Mouse (Mus musculus) small intestine, adult 2 months (tissue): ENCODE results near the gene Irf9. TPM values are rescaled to one million over a fixed set of nuclear protein-coding genes. Genes with fewer than 3 reads are reported as not detected.
A peak's percentile ranks its signal among the peaks of the same experiment; 100 is the strongest.

Experiments
- H3K27ac ChIP-seq: fragments of 200-500 bp; 2 replicates; pipeline ENCODE4 v1.5.1; 2012; ENCODE audit warnings: low read depth, low read length, control low read depth, inconsistent platforms; ENCODE audit not compliant: insufficient read depth
- H3K27me3 ChIP-seq: fragments of 200-500 bp; 2 replicates; pipeline ENCODE4 v1.6.1; 2012; ENCODE audit warnings: mild to moderate bottlenecking, moderate library complexity, low read length, inconsistent platforms; ENCODE audit not compliant: control insufficient read depth, insufficient read depth
- H3K36me3 ChIP-seq: fragments of 200-500 bp; 2 replicates; pipeline ENCODE4 v1.6.1; 2012; ENCODE audit warnings: mild to moderate bottlenecking, low read length, control low read depth, inconsistent platforms; ENCODE audit not compliant: control insufficient read depth, insufficient read depth
- H3K4me1 ChIP-seq: fragments of 200-500 bp; 2 replicates; pipeline ENCODE4 v1.6.1; 2012; ENCODE audit warnings: low read length, inconsistent platforms, mixed read lengths; ENCODE audit not compliant: control insufficient read depth, insufficient read depth, insufficient read length
- H3K4me3 ChIP-seq: fragments of 200-500 bp; 2 replicates; pipeline ENCODE4 v1.5.1; 2012; ENCODE audit warnings: low read depth, mild to moderate bottlenecking, control low read depth, inconsistent platforms, low read length, moderate library complexity
- CTCF ChIP-seq: fragments of 200-500 bp; IDR thresholded peaks from 2 replicates; pipeline ENCODE4 v1.5.1; 2012; ENCODE audit warnings: low read depth, mild to moderate bottlenecking, control low read depth, inconsistent platforms, low read length, moderate library complexity, mixed read lengths; ENCODE audit not compliant: insufficient replicate concordance, insufficient read length; ENCODE audit errors: extremely low read depth
- POLR2A ChIP-seq: fragments of 200-500 bp; IDR thresholded peaks from 2 replicates; pipeline ENCODE4 v1.6.1; 2012; ENCODE audit warnings: low read depth, mild to moderate bottlenecking, control low read depth, inconsistent platforms, low read length, moderate library complexity
- WGBS: fragments of 180-500 bp; shearing (Covaris S2); methylation state at CpG from one replicate; pipeline ENCODE4 v1.1.7; 2018; 5-methylcytosine and 5-hydroxymethylcytosine counted together
- polyA plus RNA-seq: library from polyadenylated mRNA; depleted of rRNA; stranded (reverse); fragments of >200 nt; gene quantifications from 2 replicates; pipeline ENCODE4 v1.2.3, GENCODE M21; 2012

Gene Irf9
- polyA plus RNA-seq, 1 experiment = 77.6 TPM

GRCm38 (mm10) chr14:55581981-55582681 lies 21.2 kb upstream of the Irf9 start:
- Histone ChIP-seq H3K36me3 (peaks cover 32% of the 10 kb centered on the region), H3K4me1 (no peaks in the 10 kb centered on the region; the same call in 1 of the 2 replicates), H3K4me3 (no peak overlapping the region), H3K27me3 (no peaks in the 10 kb centered on the region), H3K27ac (no peak overlapping the region)
- no peak for TF ChIP-seq POLR2A
- TF ChIP-seq CTCF = peak; percentile 72; the same call in 1 of the 2 replicates
- 66% methylated on average over 9 of the region's 9 CpGs for WGBS

DNA sequence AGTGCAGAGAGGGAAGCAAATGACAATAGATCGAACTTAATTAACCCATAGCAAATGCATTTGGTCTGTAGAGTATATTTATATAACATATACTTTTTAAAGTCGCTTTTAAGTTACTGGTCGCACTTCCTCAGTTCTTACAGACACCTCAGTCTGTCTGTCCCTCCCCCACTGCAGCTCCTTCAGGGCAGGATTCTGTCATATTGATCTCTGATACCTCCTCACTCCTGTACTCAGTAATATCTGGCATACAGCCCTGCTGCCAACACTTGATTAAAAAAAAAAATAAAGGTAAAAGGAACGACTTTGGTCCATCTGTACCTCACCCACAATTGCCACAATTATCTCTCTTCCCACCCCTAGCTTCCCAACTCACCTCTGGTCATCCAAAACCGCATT lies 19.1 kb upstream of the Irf9 start:
- no peak overlapping the region for H3K27ac ChIP-seq
- 37% methylated on average over 5 of the region's 5 CpGs for WGBS
- TF ChIP-seq CTCF = no peak
- no peak for TF ChIP-seq POLR2A
- peaks cover under 1% of the 10 kb centered on the region; the same call in 1 of the 2 replicates for H3K4me1 ChIP-seq
- peaks cover 46% of the 10 kb centered on the region for H3K36me3 ChIP-seq
- H3K27me3 ChIP-seq = no peaks in the 10 kb centered on the region
- H3K4me3 ChIP-seq = peak overlapping the region; percentile 70

DNA sequence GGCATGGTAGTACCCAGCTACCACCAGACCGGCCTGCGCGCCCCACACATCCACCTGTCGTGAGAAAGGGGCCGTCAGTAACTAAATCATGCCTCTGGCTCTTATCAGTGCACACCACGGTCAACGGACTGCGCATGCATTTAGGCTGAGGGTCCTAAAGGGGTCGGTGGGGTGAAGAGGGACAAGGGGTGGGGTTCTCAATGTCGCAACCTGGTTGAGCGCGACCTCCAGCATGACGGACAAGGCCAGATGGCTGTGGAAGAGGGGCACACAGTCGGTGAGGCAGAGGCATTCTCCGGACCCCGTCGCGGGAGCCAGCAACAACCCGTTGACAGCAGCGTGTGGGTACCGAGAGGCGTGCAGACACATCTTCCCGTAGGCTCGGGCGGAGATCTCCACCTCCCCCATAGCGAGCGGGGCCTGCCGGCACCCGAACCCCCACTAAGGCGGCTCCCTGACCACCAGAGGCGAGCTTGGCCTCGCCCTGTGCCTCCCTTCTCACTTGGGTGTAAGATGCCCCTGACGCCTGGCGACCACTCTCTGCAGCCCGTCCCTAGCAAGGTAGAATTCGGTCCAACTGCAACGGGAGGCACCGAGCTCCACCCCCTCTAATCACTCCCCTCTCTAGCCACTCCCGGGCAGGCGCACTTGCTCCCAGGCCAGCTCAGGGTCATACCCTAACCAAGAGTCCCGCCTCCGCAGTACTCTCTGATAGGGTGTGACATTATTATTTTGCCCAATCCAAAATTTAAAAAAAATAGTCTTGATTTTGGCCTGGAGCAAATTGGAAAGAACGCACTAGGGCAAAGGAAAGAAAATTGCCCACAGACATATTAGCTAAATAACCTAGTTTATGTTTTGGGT lies 18.4 kb upstream of the Irf9 start, which contains the start of gene Emc9:
Gene Emc9 (minus strand): TSS at position 601 of the 864 bp plus-strand sequence.
- H3K4me1 ChIP-seq = peaks cover 3% of the 10 kb centered on the region; the same call in 1 of the 2 replicates
- no peaks in the 10 kb centered on the region for H3K27me3 ChIP-seq
- peaks cover 41% of the 10 kb centered on the region for H3K36me3 ChIP-seq
- TF ChIP-seq CTCF (no peak), POLR2A (no peak)
- WGBS = 3% methylated on average over 43 of the region's 43 CpGs
- peak within 1 kb of the TSS; percentile 70 for H3K4me3 ChIP-seq
- peak within 1 kb of the TSS; percentile 93 for H3K27ac ChIP-seq

DNA sequence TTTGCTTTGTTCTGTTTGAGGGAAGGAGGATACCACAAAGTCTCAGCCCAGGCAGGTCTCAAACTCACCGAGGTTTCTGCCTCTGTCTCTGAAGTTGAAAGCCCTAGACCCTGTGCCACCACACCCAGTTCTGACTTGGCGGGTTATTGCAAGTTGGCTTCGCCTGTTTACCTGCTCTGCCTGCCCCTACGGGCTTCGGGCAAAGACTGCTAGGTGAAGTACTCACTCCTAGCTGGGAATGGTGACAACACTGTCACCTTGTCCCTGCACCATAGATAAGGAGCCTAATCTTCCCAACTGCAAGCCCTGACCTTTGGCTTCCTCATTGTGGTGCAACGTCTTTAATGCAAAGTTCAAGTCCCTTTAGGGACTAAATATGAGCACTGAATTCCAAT lies 17.8 kb upstream of the Irf9 start:
- TF ChIP-seq POLR2A (peak; percentile 29; the same call in 1 of the 2 replicates), CTCF (no peak)
- H3K27me3 ChIP-seq = no peaks in the 10 kb centered on the region
- 19% methylated on average over 6 of the region's 6 CpGs for WGBS
- H3K27ac ChIP-seq = peak overlapping the region; percentile 93
- peak overlapping the region; percentile 26; the same call in 1 of the 2 replicates for H3K4me3 ChIP-seq
- peaks cover 3% of the 10 kb centered on the region; the same call in 1 of the 2 replicates for H3K4me1 ChIP-seq
- H3K36me3 ChIP-seq = peaks cover 35% of the 10 kb centered on the region

GRCm38 (mm10) chr14:55586149-55586548 lies 17.2 kb upstream of the Irf9 start:
- H3K27me3 ChIP-seq = no peaks in the 10 kb centered on the region
- no peak for TF ChIP-seq POLR2A
- no peak for TF ChIP-seq CTCF
- peaks cover 3% of the 10 kb centered on the region; the same call in 1 of the 2 replicates for H3K4me1 ChIP-seq
- 47% methylated on average over 2 of the region's 2 CpGs for WGBS
- no peak overlapping the region for H3K4me3 ChIP-seq
- peak overlapping the region; percentile 93 for H3K27ac ChIP-seq
- H3K36me3 ChIP-seq = peaks cover 29% of the 10 kb centered on the region

DNA sequence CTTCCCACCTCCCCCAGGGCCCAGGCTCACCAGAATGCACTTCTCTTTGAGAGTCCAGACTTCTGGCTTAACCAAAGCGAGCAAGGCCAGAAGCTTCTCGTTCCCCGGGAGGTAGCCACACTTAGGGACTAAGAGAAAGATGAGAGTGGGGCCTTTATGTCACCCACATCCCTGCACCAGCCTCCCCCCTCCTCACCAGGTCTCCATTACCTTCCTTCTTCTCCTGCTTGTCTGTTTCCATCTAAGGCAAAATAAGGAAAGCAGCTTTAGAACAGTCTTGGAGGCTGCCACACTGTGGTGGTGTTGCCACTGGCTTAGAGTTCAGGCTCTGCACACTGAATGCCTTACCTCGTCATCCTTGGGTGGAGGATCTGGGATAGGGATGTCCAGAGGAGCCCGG lies 14.1 kb upstream of the Irf9 start:
- H3K27me3 ChIP-seq = no peaks in the 10 kb centered on the region
- H3K27ac ChIP-seq = no peak overlapping the region
- peaks cover 6% of the 10 kb centered on the region for H3K4me1 ChIP-seq
- TF ChIP-seq POLR2A (no peak), CTCF (no peak)
- WGBS = 90% methylated on average over 5 of the region's 5 CpGs
- peak overlapping the region; percentile 48 for H3K4me3 ChIP-seq
- H3K36me3 ChIP-seq = peaks cover 21% of the 10 kb centered on the region

DNA sequence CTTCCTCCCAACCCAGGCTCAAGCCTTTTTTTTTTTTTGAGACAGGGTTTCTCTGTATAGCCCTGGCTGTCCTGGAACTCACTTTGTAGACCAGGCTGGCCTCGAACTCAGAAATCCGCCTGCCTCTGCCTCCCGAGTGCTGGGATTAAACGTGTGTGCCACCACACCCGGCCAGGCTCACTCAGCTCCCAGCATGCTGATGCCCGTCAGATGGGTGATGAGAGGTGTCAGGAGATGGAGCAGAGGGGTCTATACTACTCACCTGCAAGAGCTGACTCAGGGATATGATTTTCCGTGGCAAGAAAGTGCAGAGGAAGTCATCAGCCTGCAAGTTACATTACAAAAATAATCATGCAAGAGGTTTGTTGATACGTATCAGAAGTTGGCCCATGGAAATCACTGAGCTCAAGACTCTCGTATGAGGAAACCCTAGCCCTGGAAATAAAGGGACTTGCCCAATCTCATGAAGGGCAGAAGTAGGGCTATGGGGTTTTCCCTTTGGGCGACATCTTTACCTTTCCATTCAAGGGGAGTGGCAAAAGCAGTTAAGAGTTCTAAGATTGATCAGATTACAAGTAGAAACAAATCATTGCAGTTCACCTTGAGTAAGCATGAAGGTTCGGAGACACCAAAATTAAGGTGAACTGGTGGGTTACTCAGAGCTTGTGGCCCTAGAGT lies 13.5 kb upstream of the Irf9 start:
- 39% methylated on average over 11 of the region's 11 CpGs for WGBS

More for the DNA sequence above, 13.5 kb upstream of the Irf9 start:
- H3K4me3 ChIP-seq = peak overlapping the region; percentile 86
- peak overlapping the region; percentile 90 for H3K27ac ChIP-seq
- peaks cover 25% of the 10 kb centered on the region for H3K36me3 ChIP-seq
- H3K4me1 ChIP-seq = peaks cover 7% of the 10 kb centered on the region
- TF ChIP-seq CTCF (no peak), POLR2A (no peak)
- no peaks in the 10 kb centered on the region for H3K27me3 ChIP-seq
